Mouse (Mus musculus) G1E (cell line): ENCODE measurements around the gene Dxo.

Experiments used
- CTCF ChIP-seq: IDR thresholded peaks from 2 replicates; pipeline ENCODE4 v1.5.1; 2012; ENCODE audit warnings: low read depth, low read length, inconsistent platforms, mixed read lengths
- GATA1 ChIP-seq: IDR thresholded peaks from 2 replicates; pipeline ENCODE4 v1.6.1; 2012; ENCODE audit warnings: borderline replicate concordance, low read length, inconsistent platforms, mixed read lengths
- POLR2AphosphoS5 ChIP-seq: IDR thresholded peaks from 2 replicates; pipeline ENCODE4 v1.6.1; 2012; ENCODE audit warnings: low read depth, low read length, inconsistent platforms; ENCODE audit not compliant: insufficient replicate concordance
- TAL1 ChIP-seq: conservative IDR thresholded peaks from 2 replicates; pipeline ENCODE4 v1.6.1; 2012; ENCODE audit warnings: low read depth, low read length, inconsistent platforms, mixed read lengths

DNA sequence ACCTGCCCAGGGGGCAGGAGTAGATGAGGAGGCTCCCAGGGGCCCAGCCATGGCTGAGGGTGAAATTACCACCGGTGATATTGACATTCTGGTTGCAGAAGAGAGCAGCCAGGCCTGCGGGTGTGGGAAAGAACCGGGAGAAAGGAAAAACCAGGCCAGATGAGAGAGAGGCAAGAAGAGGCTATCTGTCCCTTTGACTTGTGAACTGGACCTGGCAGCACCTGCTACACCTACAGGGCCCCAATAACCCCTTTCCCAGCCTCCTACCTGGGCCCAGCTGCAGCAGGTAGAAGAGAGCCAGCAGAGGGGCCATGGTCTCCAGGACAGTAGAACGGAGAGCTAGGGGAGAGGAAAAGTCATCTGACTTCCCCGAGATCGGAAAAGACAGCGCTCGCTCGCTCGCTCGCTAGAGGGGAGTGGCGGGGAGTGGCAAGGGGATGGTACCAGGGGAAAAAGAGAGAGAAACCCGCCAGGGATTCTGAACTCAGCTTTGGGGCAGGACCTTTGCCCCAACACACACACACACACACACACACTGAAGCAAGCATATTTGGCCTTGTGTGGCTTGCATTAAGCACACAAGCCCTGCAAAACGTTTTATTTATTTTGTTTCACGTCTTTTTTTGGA lies 45.0 kb downstream of the Dxo start, which contains the start of gene Gm20547:
- TF ChIP-seq CTCF (no peak), POLR2AphosphoS5 (no peak), TAL1 (no peak), GATA1 (no peak)
